Mouse (Mus musculus) limb, embryonic 15.5 days (tissue): Measurements from ENCODE around the gene Styx. TPM values are rescaled to one million over a fixed set of nuclear protein-coding genes. Genes with fewer than 3 reads are reported as not detected.
A peak's percentile ranks its signal among the peaks of the same experiment; 100 is the strongest.
"Not testable (repeated sequence)": the region's sequence is repeated elsewhere in the genome, so short reads cannot be mapped to it uniquely, and the experiment has no call there.

Source experiments
- ATAC-seq: fragments of 200-750 bp; cut with Nextera tagmentation; 2 replicates; pipeline ENCODE4 v1.8.0; 2017; ENCODE audit warnings: low read depth, moderate TSS enrichment; ENCODE audit not compliant: insufficient number of reproducible peaks, low FRiP score, low TSS enrichment
- H3K27ac ChIP-seq: fragments of 300-500 bp; sonication (generic); 2 replicates; pipeline ENCODE4 v1.5.1; 2015; ENCODE audit warnings: moderate library complexity, mild to moderate bottlenecking, inconsistent platforms
- H3K27me3 ChIP-seq: fragments of 300-500 bp; sonication (generic); 2 replicates; pipeline ENCODE4 v1.6.1; 2015; ENCODE audit warnings: inconsistent platforms
- H3K36me3 ChIP-seq: fragments of 300-500 bp; sonication (generic); 2 replicates; pipeline ENCODE4 v1.6.1; 2015; ENCODE audit warnings: inconsistent platforms
- H3K4me1 ChIP-seq: fragments of 300-500 bp; sonication (generic); 2 replicates; pipeline ENCODE4 v1.6.1; 2015; ENCODE audit warnings: inconsistent platforms
- H3K4me2 ChIP-seq: fragments of 300-500 bp; sonication (generic); 2 replicates; pipeline ENCODE4 v1.6.1; 2015; ENCODE audit warnings: mild to moderate bottlenecking, inconsistent platforms
- H3K4me3 ChIP-seq: fragments of 300-500 bp; sonication (generic); 2 replicates; pipeline ENCODE4 v1.5.1; 2015; ENCODE audit warnings: mild to moderate bottlenecking, inconsistent platforms
- H3K9ac ChIP-seq: fragments of 300-500 bp; sonication (generic); 2 replicates; pipeline ENCODE4 v1.6.1; 2015; ENCODE audit warnings: inconsistent platforms
- H3K9me3 ChIP-seq: fragments of 300-500 bp; sonication (generic); 2 replicates; pipeline ENCODE4 v1.6.1; 2016; ENCODE audit warnings: inconsistent platforms
- WGBS: fragments of 180-500 bp; shearing (Covaris S2); methylation state at CpG from one replicate; pipeline ENCODE4 v1.1.7; 2015; 5-methylcytosine and 5-hydroxymethylcytosine counted together
- polyA plus RNA-seq: library from polyadenylated mRNA; unstranded; fragments of >200 nt; fragmentation: Nextera tagmentation; extraction: Ambion mirVana; gene quantifications from 2 replicates; pipeline ENCODE4 v1.2.1, GENCODE M21; 2015

Styx gene
- polyA plus RNA-seq, 1 experiment from 2014 or later: 67.0 TPM

DNA sequence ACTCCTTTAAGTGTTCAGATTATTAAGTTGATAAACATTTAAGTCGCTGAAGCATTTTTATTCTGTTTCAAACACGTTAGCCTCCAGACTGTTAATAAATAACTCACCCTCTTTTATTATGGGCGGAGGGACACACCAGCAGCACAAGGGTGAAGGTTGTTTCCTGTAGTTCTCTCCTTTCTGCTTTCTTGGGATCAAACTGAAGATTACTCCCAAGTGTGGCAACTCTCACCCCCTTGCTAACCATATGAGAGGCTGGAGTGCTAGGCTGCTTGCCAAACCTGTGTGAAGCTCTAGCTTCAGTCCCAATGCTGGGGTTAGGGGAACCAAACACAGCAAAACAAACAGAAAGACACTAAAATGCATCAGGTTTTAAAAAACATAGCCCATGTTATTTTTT, 27.9 kb downstream of the Styx start:
- Histone ChIP-seq H3K36me3 (peaks cover 29% of the 10 kb centered on the region), H3K4me2 (no peak overlapping the region)

DNA sequence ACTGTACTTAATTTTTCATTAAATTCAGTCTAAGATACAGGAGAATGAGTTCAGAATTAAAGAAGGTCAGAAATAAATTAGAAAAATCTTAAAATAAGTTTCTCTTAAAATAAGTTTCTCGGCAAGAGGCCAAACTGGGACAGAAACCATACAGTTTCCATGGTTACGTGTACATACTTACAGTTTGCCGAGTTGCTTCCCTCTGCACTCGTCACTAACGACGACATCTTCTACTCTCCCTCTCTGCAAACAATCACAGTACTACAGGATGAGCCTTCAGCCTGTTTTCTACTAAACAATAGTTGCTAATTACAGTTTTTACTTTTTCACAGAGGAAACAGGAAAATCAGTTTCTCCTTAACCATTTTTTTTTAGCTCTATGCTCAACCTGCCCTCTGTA, 29.9 kb downstream of the Styx start:
- WGBS: 76% methylated on average over 6 of the region's 6 CpGs
- Histone ChIP-seq H3K4me2 (no peak overlapping the region), H3K4me1 (no peaks in the 10 kb centered on the region), H3K9me3 (no peaks in the 10 kb centered on the region), H3K27ac (no peak overlapping the region), H3K27me3 (no peaks in the 10 kb centered on the region), H3K4me3 (no peak overlapping the region), H3K36me3 (peaks cover 31% of the 10 kb centered on the region), H3K9ac (no peak overlapping the region)
- no peak for ATAC-seq

More for the DNA sequence above, 27.9 kb downstream of the Styx start:
- Histone ChIP-seq H3K9ac (no peak overlapping the region), H3K4me3 (no peak overlapping the region), H3K4me1 (no peaks in the 10 kb centered on the region), H3K27ac (no peak overlapping the region), H3K9me3 (no peaks in the 10 kb centered on the region), H3K27me3 (no peaks in the 10 kb centered on the region)
- WGBS: 82% methylated on average over 3 of the region's 3 CpGs
- ATAC-seq: no peak

DNA sequence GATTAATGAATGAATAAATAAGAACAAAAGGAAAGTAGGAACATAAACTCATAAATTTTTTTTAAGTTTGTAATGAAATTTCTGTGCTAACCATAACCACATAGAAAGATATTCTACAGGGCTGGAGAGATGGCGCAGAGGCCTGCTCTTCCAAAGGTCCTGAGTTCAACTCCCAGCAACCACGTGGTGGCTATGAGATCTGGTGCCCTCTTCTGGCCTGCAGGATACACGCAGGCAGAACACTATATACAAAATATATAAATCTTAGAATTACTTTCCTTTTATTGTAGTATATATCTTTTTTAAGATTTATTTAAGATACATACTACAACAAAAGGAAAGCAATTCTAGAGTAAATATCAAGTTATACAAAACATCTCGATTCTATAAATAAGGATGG, 32.0 kb downstream of the Styx start:
- H3K9me3 ChIP-seq: no peaks in the 10 kb centered on the region
- peaks cover 31% of the 10 kb centered on the region for H3K36me3 ChIP-seq
- H3K9ac ChIP-seq: no peak overlapping the region
- no peaks in the 10 kb centered on the region; the same call in 1 of the 2 replicates for H3K4me1 ChIP-seq
- H3K27ac ChIP-seq: no peak overlapping the region
- 79% methylated on average over 4 of the region's 4 CpGs for WGBS
- no peak overlapping the region for H3K4me3 ChIP-seq
- no peak overlapping the region for H3K4me2 ChIP-seq
- no peaks in the 10 kb centered on the region for H3K27me3 ChIP-seq
- ATAC-seq: no peak

DNA sequence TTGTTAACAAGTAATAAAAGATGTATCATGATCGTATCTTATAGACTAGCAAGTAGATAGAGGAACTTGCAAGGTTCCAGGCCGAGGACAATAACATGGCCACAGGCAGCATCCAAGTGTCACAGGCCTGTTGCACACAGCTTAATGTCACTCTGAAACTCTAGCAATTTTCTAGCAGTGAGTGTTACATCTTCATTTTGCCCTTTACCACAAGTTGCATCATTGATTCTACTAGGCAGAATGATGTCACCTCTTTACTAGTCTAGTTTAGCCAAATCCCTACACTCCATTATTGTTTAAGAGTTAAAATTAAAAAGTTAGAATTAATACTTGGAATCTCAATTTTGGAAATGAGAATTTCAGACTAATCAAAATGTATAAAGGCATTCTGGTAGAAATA, 34.7 kb downstream of the Styx start:
- 81% methylated on average over 2 of the region's 2 CpGs for WGBS
- Histone ChIP-seq H3K4me3 (no peak overlapping the region), H3K27ac (no peak overlapping the region), H3K4me2 (no peak overlapping the region), H3K9me3 (no peaks in the 10 kb centered on the region), H3K36me3 (peaks cover 13% of the 10 kb centered on the region), H3K4me1 (peaks cover 5% of the 10 kb centered on the region), H3K27me3 (no peaks in the 10 kb centered on the region), H3K9ac (no peak overlapping the region)
- no peak for ATAC-seq

DNA sequence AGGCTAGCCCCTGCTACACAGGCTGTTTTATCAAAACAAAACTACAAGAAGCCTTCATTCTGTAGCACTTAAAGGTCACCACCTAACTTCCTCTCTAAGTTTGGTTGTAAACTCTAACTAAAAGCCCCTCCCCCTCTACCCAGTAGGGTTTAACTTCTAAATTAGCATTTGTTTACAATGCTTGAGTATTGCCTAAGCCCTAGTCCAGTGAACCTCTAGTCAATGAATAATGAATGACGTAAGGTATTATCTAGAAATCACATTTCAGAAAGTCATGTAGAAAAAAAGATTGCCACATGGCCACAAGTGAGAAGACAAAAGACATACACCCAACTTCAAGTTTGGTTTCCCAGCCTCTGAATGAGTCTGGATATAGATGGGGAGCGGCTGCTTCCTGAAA, 36.6 kb downstream of the Styx start:
- H3K36me3 ChIP-seq: peaks cover 7% of the 10 kb centered on the region
- H3K27me3 ChIP-seq: no peaks in the 10 kb centered on the region
- no peak for ATAC-seq
- H3K4me3 ChIP-seq: peak overlapping the region; percentile 75
- H3K9ac ChIP-seq: no peak overlapping the region
- H3K4me1 ChIP-seq: peaks cover 5% of the 10 kb centered on the region
- peak overlapping the region; percentile 47; the same call in 1 of the 2 replicates for H3K27ac ChIP-seq
- WGBS: 30% methylated on average over 2 of the region's 2 CpGs
- peak overlapping the region; percentile 70 for H3K4me2 ChIP-seq
- no peaks in the 10 kb centered on the region for H3K9me3 ChIP-seq

DNA sequence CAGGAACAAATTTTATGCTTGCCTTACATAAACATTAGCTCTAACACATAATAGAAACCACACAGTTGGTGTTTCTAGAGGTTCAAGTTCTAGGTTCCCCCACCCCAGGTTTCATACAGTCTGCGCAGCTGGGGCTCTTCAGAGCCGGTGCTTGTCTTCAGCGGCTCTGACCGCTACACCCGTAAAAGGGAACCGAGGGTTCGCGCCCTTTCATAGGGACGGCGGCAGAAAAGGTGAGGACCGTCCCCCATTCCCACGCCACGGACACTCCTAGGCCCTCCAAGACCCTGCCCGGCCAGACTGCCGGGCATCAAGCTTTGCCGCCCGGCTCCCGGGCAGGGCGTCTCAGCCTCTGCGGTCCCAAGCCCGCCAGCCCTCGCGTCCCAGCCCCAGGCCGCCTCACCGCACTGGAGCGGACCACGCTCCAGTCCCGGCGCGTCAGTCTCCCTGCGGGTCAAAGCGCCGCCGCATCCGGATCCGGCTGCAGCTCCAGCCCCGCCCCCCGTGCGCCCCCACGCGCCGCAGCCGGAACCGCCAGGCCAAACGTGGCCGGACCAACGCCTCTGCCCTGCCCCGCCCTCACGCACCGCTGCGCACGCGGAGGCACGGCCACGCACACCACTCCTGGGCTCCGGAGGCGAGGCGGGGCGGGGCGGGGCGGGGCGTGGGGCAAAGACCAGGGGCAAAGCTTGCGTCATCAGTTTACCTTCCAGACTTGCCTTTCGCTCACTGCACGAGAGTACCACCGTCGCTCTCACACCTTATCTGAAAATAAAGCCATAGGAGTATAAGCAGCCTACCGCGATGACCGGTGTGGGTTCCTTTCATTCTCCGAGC, 37.7 kb downstream of the Styx start:
- Histone ChIP-seq H3K27ac (peak overlapping the region; percentile 86), H3K4me1 (peaks cover 5% of the 10 kb centered on the region), H3K4me2 (peak overlapping the region; percentile 70), H3K9me3 (no peaks in the 10 kb centered on the region), H3K36me3 (peaks cover 2% of the 10 kb centered on the region; the same call in 1 of the 2 replicates), H3K9ac (peak overlapping the region; percentile 80), H3K27me3 (no peaks in the 10 kb centered on the region), H3K4me3 (peak overlapping the region; percentile 75)
- under 1% methylated on average over 71 of the region's 71 CpGs for WGBS
- ATAC-seq: peak; percentile 97

DNA sequence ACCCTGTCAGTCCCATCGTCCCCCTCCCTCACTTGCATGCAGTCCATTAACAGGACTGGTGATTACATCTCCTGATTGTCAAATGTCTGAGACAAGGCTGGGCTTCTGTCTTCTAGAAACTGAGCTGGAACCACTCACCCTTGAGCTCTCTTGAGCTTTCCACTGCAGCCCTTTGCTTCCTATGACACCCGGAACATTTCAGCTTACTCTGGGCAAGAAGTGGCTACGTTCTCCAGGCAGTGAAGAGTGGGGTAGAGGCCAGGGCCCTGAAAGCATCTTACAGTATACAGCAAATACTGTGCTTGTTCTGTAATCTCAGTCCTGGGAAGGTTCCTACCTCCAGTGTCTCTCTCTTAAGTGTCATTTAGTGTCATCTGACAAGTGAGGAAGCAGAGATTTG, 38.3 kb downstream of the Styx start:
- 23% methylated on average over 3 of the region's 3 CpGs for WGBS
- Histone ChIP-seq H3K27me3 (no peaks in the 10 kb centered on the region), H3K36me3 (peaks cover 2% of the 10 kb centered on the region; the same call in 1 of the 2 replicates), H3K9me3 (no peaks in the 10 kb centered on the region), H3K4me2 (peak overlapping the region; percentile 70), H3K4me3 (peak overlapping the region; percentile 75), H3K9ac (peak overlapping the region; percentile 80; the same call in 1 of the 2 replicates), H3K27ac (peak overlapping the region; percentile 86), H3K4me1 (peaks cover 5% of the 10 kb centered on the region)
- ATAC-seq: no peak

DNA sequence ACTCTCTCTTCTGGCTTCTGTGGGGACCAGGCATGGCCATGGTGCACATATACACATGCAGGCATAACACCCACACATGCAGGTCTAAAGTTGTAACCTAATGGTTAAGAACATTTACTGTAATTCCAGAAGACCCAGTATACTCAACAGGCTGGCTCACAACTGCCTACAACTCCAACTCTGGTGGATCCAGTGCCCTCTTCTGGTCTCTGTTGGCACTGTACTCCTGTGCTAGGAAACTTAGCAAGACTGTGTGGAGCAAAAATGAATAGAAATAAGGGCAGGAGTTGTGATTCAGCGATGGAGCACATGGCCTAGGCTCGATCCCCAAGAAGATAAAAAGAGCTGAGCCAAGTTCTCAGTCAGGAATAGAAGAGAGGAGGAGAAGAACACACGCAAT, 48.9 kb downstream of the Styx start:
- H3K9ac ChIP-seq: no peak overlapping the region
- no peaks in the 10 kb centered on the region for H3K9me3 ChIP-seq
- H3K27me3 ChIP-seq: no peaks in the 10 kb centered on the region
- no peaks in the 10 kb centered on the region for H3K36me3 ChIP-seq
- H3K27ac ChIP-seq: no peak overlapping the region
- no peak for ATAC-seq
- H3K4me1 ChIP-seq: no peaks in the 10 kb centered on the region
- H3K4me2 ChIP-seq: no peak overlapping the region
- WGBS: 87% methylated on average over 3 of the region's 3 CpGs
- no peak overlapping the region for H3K4me3 ChIP-seq

DNA sequence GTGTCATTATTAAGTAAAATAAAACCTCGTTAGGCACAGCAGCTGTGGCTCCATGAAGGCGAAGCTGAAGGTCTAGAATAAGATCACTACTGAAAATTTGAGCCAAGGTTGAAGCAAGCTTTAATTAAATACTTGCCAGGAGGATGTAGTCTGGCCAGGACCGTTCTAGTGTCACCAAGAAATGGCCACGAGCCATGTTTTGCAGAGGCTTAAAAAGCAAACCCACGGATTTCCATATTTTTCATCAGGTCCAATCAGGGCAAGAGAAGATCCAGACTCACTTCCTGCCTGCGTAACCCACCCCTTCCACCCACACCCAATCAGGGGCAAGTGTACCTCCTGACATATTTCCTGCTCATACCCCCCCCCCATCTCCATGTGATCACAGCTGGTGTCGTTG, 52.8 kb downstream of the Styx start:
- no peaks in the 10 kb centered on the region for H3K9me3 ChIP-seq
- 76% methylated on average over 7 of the region's 7 CpGs for WGBS
- H3K27me3 ChIP-seq: no peaks in the 10 kb centered on the region
- no peak overlapping the region for H3K4me2 ChIP-seq
- ATAC-seq: no peak
- H3K4me1 ChIP-seq: no peaks in the 10 kb centered on the region
- no peak overlapping the region for H3K27ac ChIP-seq
- no peak overlapping the region for H3K4me3 ChIP-seq
- no peak overlapping the region for H3K9ac ChIP-seq
- no peaks in the 10 kb centered on the region for H3K36me3 ChIP-seq

DNA sequence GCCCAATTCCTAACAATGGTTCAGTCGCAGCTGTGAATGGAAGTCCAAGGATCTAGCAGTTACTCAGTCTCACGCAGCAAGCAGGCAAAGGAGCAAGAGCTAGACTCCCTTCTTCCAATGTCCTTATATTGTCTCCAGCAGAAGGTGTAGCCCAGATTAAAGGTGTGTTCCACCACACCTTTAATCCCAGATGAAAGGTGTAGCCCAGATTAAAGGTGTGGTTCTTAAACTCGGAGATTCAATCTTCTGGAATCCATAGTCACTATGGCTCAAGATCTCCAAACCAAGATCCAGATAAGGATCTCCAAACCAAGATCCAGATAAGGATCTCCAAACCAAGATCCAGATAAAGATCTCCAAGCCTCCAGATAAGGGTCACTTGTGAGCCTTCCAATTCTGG, 53.9 kb downstream of the Styx start, which contains the start of gene Gnpnat1:
Gene Gnpnat1, minus strand, starts transcription at position 101 of the 400 bp plus-strand sequence.
- ATAC-seq: not testable (repeated sequence)

DNA sequence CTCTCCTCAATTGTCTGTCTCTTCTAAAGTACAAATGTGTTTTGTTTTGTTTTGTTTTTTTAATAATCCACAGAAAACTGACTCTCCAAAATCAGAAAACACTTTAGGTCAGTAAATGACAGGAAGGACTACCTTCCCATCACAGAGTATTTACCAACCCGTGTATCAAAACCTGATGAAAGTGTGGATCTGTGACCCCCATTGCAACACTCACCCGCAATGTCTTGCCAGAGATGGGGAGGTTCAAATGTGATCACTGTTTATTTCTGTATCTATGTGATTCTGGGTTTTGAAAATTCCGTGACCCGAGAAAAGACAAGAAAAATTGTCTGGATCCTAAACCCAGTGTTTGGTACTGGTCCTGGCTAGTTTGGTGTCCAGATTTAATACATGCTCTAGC, 65.4 kb downstream of the Styx start:
- no peak for ATAC-seq
- no peaks in the 10 kb centered on the region for H3K4me1 ChIP-seq
- H3K9ac ChIP-seq: no peak overlapping the region
- no peak overlapping the region for H3K4me2 ChIP-seq
- H3K9me3 ChIP-seq: no peaks in the 10 kb centered on the region
- no peak overlapping the region for H3K27ac ChIP-seq
- H3K27me3 ChIP-seq: no peaks in the 10 kb centered on the region
- WGBS: 88% methylated on average over 4 of the region's 4 CpGs
- H3K36me3 ChIP-seq: no peaks in the 10 kb centered on the region
- no peak overlapping the region for H3K4me3 ChIP-seq

More for the DNA sequence above, 53.9 kb downstream of the Styx start, which contains the start of gene Gnpnat1:
- not testable (repeated sequence) for H3K9ac ChIP-seq, H3K4me1 ChIP-seq, H3K36me3 ChIP-seq, H3K27ac ChIP-seq, H3K9me3 ChIP-seq, H3K27me3 ChIP-seq, H3K4me3 ChIP-seq, H3K4me2 ChIP-seq
- 87% methylated on average over 2 of the region's 3 CpGs for WGBS

DNA sequence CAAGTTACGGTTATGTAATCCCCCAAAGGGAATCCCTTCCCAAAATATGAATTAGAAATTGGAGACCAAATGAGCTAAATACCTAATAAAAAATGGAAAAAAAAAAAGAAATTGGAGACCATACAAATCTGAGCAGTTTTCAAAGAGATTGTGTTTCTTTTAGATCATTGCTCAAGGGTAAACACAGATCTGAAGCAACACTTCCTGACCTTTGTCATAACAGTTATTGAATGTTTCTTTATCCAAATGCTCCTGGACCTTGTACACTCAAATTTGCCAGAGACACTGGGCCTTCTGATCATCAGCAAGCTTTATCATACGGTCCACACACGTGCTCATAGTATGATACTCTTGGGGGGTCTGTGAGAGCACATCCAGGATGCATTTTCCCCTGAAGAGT, 67.7 kb downstream of the Styx start:
- H3K4me1 ChIP-seq: no peaks in the 10 kb centered on the region
- H3K4me2 ChIP-seq: no peak overlapping the region
- H3K9ac ChIP-seq: no peak overlapping the region
- H3K27ac ChIP-seq: no peak overlapping the region
- H3K36me3 ChIP-seq: no peaks in the 10 kb centered on the region
- H3K4me3 ChIP-seq: no peak overlapping the region
- H3K27me3 ChIP-seq: no peaks in the 10 kb centered on the region
- no peaks in the 10 kb centered on the region for H3K9me3 ChIP-seq
- 62% methylated on average over 3 of the region's 3 CpGs for WGBS
- no peak for ATAC-seq
